Mouse (Mus musculus): ENCODE results near the gene Thsd4. TPM values are rescaled to one million over a fixed set of nuclear protein-coding genes. Genes with fewer than 3 reads are reported as not detected.

Thsd4 gene
- polyA plus RNA-seq, 1 experiment from 2014 or later, result 4.5 TPM

DNA sequence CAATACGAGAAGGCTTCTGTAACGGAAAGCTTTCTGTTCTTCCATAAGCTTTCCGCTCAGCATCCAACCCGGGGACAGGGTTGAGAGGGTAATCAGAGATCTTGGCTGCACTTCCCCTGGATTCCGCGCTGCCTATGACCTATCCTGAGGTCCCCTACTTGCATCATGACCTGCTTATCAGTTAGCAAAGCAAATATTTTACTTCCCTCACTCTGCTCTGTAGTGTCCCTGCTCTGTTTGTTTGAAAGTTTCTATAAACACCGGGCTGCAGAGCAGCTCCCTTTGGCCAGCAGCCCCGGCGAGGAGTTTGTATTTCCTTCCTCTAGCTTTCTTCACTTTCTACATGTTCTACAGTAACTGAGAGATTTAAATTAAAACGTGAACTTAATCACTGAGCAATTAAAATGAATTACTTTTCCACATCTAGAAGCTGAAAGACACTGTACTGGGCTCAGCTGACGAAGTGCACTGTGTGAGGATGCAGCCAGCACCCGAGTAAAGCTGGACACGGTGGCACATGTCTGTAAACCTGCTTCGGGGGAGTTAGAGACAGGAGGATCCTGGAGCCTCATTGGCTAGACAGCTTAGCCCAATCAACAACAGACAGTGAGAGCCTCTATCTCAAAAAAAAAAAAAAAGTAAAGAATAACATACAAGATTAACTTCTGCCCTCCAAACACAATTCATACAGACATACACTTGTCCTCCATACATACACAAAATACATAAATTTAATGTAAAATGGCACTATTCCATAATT, 43.7 kb downstream of the Thsd4 start:
- no peak for ATAC-seq
- H3K4me1 ChIP-seq (ENCODE audit: control insufficient read depth, insufficient read depth, low read depth, low read length), result no peaks in the 10 kb centered on the region
- no peak overlapping the region for H3K27ac ChIP-seq (ENCODE audit: low read depth, low read length)
- no peak overlapping the region for H3K4me3 ChIP-seq (ENCODE audit: low read length)
- no peak overlapping the region for H3K4me2 ChIP-seq (ENCODE audit: low read length)
- H3K9me3 ChIP-seq (ENCODE audit: control insufficient read depth, low read length), result no peaks in the 10 kb centered on the region
- H3K9ac ChIP-seq (ENCODE audit: low read depth, low read length), result no peak overlapping the region
- no peaks in the 10 kb centered on the region for H3K27me3 ChIP-seq (replicated peaks; ENCODE audit: control insufficient read depth, insufficient read depth, low read length)
- no peaks in the 10 kb centered on the region for H3K36me3 ChIP-seq (ENCODE audit: control insufficient read depth, insufficient read depth, low read length)
- 75% methylated on average over 14 of the region's 14 CpGs for WGBS

DNA sequence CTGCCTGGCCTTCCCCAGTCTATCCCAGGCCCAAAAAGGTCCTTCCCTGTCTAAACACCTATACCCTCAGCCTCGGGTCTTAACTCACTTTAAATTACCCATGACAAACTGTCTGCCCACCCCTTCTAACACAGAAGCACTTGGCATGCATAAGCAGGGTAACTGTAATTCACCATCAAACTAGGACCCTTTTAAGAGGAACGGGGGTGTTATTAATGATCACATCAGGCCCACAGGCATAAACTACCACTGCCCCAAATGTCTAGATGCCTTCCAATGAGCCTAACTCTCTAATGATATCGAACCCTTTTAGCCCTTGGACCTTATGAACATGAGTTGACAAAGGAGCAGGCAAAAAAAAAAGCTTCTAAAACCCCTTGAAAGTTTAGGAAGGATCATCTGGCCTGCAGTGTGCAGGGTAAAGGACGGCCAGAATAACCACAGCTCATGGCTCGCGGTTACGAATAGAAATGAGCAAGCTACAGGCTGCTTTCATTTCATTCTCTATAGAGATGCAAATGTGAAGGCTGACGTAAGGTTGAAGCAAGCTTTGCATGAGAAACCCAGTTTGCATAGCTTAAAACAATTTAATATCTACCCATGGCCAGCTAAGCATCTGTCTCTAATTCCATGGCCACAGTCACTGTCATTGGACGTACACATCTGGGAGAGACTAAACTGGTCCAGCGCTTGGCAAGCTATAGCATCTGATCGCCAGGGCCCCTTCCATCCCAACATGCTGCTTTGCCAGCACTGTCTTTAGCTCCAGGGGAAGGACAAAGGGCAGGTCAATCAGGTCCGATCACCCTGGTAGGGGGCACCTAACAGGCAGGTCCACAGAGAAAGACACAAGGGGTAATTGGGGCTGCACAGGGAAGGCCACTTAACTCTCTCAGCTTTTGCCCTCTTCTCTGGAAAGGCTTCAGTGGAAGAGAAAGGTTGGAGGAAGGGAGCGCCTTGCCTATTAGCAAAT, 61.5 kb downstream of the Thsd4 start:
- no peaks in the 10 kb centered on the region for H3K36me3 ChIP-seq (ENCODE audit: control insufficient read depth, insufficient read depth, low read length)
- H3K9me3 ChIP-seq (ENCODE audit: control insufficient read depth, low read length), result no peaks in the 10 kb centered on the region
- no peak for ATAC-seq
- H3K4me1 ChIP-seq (ENCODE audit: control insufficient read depth, insufficient read depth, low read depth, low read length), result peaks cover 25% of the 10 kb centered on the region
- no peak overlapping the region for H3K9ac ChIP-seq (ENCODE audit: low read depth, low read length)
- H3K27me3 ChIP-seq (replicated peaks; ENCODE audit: control insufficient read depth, insufficient read depth, low read length), result no peaks in the 10 kb centered on the region
- no peak overlapping the region for H3K27ac ChIP-seq (ENCODE audit: low read depth, low read length)
- WGBS, result 29% methylated on average over 13 of the region's 13 CpGs
- H3K4me2 ChIP-seq (ENCODE audit: low read length), result no peak overlapping the region
- H3K4me3 ChIP-seq (ENCODE audit: low read length), result no peak overlapping the region

DNA sequence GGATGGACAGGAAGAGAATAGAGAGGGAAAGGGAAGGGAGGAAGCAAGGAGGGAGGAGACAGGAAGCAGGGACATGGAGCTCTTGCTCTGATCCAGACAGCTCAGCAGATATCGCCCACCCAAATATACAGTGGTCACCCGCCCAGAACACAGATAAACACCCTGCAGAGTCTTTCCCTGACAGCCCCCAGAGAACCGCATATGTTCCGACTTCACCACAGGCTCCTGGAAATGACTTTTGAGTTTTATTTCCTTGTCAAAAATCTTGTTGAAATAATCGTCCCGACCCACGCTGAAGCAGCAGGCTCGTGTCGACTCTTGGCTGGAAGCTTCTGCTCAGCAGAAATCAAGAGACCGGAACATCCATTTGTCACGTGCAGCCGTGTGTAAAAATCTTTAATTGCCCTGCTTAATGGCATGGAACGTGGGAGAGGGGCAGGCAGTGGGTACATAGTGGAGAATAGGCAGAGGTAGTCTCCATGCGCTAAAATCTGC, 63.3 kb downstream of the Thsd4 start:
- Histone ChIP-seq H3K27ac (ENCODE audit: low read depth, low read length) (peak overlapping the region; percentile 42; the same call in 1 of the 2 replicates), H3K4me3 (ENCODE audit: low read length) (peak overlapping the region; percentile 16), H3K36me3 (ENCODE audit: control insufficient read depth, insufficient read depth, low read length) (no peaks in the 10 kb centered on the region), H3K27me3 (replicated peaks; ENCODE audit: control insufficient read depth, insufficient read depth, low read length) (no peaks in the 10 kb centered on the region; the same call in 1 of the 2 replicates), H3K4me2 (ENCODE audit: low read length) (peak overlapping the region; percentile 46), H3K9ac (ENCODE audit: low read depth, low read length) (peak overlapping the region; percentile 40), H3K9me3 (ENCODE audit: control insufficient read depth, low read length) (no peaks in the 10 kb centered on the region), H3K4me1 (ENCODE audit: control insufficient read depth, insufficient read depth, low read depth, low read length) (peaks cover 25% of the 10 kb centered on the region)
- peak; percentile 51 for ATAC-seq
- 19% methylated on average over 14 of the region's 14 CpGs for WGBS

DNA sequence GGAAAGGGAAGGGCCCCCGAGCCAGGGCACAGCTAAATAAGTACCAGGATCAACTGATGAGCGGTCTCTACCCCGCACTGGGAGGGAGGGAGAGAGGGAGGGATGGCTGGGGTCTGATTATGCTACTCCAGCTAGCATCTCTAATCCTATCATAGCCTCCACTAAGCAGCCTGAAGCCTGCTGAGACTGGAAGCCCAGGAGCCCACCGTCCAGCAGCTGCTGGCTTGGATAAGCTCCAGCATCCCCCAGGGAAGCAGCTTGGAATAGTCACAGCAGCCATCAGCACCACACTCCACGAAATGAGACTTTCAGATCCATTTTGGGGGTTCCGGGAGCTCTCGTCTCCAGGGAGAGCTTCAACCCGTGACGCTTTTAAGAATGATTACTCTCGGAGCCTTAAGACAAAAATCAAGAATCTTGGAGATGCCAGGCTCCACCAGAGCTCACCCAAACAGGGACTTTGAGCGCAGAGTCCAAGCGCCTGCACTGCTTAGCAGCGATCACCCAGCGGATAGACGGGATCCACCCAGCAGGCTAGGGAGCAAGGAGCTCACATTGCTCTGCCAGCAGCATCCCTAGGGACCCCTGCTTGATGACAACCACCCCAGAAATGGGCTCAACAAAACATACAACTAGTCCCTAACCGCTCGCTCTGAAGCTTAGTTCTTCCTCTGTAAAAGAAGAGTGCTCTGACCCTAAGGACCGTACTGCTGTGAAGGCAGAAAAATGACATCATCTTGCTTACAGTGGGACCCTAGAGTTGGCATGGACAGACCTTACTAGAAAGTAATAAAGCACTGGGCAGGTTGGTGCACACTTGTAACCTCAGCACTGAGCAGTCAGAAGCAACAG, 64.3 kb downstream of the Thsd4 start:
- peak; percentile 66 for ATAC-seq
- peaks cover 25% of the 10 kb centered on the region for H3K4me1 ChIP-seq (ENCODE audit: control insufficient read depth, insufficient read depth, low read depth, low read length)
- H3K9me3 ChIP-seq (ENCODE audit: control insufficient read depth, low read length), result no peaks in the 10 kb centered on the region
- H3K9ac ChIP-seq (ENCODE audit: low read depth, low read length), result peak overlapping the region; percentile 4; the same call in 1 of the 2 replicates
- H3K4me2 ChIP-seq (ENCODE audit: low read length), result peak overlapping the region; percentile 46
- no peaks in the 10 kb centered on the region for H3K36me3 ChIP-seq (ENCODE audit: control insufficient read depth, insufficient read depth, low read length)
- H3K27me3 ChIP-seq (replicated peaks; ENCODE audit: control insufficient read depth, insufficient read depth, low read length), result no peaks in the 10 kb centered on the region; the same call in 1 of the 2 replicates
- WGBS, result 25% methylated on average over 18 of the region's 18 CpGs
- no peak overlapping the region for H3K4me3 ChIP-seq (ENCODE audit: low read length)
- H3K27ac ChIP-seq (ENCODE audit: low read depth, low read length), result peak overlapping the region; percentile 34

DNA sequence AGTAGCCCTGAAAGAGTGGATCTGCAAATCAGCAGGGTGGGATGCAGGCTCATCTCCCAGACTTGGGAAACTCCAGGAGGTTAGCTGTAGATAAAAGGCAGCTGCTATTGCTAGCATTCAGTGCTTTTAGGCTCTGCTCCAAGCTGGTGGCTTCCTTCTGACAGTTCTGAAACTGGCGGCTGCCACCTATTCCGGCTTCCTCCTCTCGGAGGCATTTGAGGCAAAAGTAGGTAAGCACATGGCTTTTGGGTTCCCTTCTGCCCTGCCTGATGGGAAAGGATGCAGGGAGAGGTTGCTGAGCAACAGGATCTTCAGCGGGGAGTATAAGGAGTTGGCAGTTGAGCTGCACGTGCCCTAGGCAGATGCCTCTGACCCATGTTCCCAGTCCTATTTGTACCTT, 65.2 kb downstream of the Thsd4 start:
- peak; percentile 37 for ATAC-seq

DNA sequence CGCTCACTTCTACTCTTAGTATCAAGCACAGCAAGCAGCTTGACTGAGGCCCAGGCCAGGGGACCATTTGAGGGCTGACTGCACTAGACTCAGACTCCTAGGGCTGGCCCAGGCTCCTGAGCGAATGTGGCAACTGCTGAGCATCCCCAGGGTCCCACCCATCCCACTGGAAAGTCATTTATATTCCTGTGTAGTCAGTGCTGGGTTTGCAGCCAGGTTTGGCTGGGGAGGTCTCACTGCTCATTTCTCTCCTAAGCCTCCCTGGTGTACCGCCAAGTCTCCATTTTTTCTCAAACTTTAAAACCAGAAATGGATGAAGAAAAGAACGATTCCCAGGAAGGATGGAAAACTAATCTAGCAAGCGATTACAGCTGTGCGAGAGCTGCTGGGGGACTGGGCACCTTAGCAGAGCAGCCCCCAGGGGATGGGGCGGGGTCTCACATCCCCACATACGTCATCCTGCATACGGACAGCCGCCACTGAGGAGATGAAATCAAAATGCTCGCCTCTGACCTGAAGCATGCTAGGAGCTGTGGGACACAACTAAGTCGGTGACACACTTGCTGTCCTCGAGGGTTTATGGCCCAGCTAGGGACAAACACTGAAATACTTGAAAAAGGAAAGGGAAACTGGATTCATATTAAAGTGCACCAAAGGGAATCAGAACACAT, 67.3 kb downstream of the Thsd4 start:
- H3K36me3 ChIP-seq (ENCODE audit: control insufficient read depth, insufficient read depth, low read length), result no peaks in the 10 kb centered on the region
- H3K9me3 ChIP-seq (ENCODE audit: control insufficient read depth, low read length), result no peaks in the 10 kb centered on the region
- no peak overlapping the region for H3K27ac ChIP-seq (ENCODE audit: low read depth, low read length)
- 74% methylated on average over 13 of the region's 13 CpGs for WGBS
- H3K4me1 ChIP-seq (ENCODE audit: control insufficient read depth, insufficient read depth, low read depth, low read length), result peaks cover 25% of the 10 kb centered on the region
- H3K27me3 ChIP-seq (replicated peaks; ENCODE audit: control insufficient read depth, insufficient read depth, low read length), result no peaks in the 10 kb centered on the region; the same call in 1 of the 2 replicates
- H3K4me3 ChIP-seq (ENCODE audit: low read length), result no peak overlapping the region
- no peak for ATAC-seq
- no peak overlapping the region for H3K9ac ChIP-seq (ENCODE audit: low read depth, low read length)
- no peak overlapping the region for H3K4me2 ChIP-seq (ENCODE audit: low read length)

More for the DNA sequence above, 65.2 kb downstream of the Thsd4 start:
- Histone ChIP-seq H3K4me1 (ENCODE audit: control insufficient read depth, insufficient read depth, low read depth, low read length) (peaks cover 25% of the 10 kb centered on the region), H3K9ac (ENCODE audit: low read depth, low read length) (peak overlapping the region; percentile 13; the same call in 1 of the 2 replicates), H3K27me3 (replicated peaks; ENCODE audit: control insufficient read depth, insufficient read depth, low read length) (no peaks in the 10 kb centered on the region; the same call in 1 of the 2 replicates), H3K4me3 (ENCODE audit: low read length) (no peak overlapping the region), H3K27ac (ENCODE audit: low read depth, low read length) (peak overlapping the region; percentile 31), H3K36me3 (ENCODE audit: control insufficient read depth, insufficient read depth, low read length) (no peaks in the 10 kb centered on the region), H3K4me2 (ENCODE audit: low read length) (no peak overlapping the region), H3K9me3 (ENCODE audit: control insufficient read depth, low read length) (no peaks in the 10 kb centered on the region)
- 33% methylated on average over 5 of the region's 5 CpGs for WGBS

DNA sequence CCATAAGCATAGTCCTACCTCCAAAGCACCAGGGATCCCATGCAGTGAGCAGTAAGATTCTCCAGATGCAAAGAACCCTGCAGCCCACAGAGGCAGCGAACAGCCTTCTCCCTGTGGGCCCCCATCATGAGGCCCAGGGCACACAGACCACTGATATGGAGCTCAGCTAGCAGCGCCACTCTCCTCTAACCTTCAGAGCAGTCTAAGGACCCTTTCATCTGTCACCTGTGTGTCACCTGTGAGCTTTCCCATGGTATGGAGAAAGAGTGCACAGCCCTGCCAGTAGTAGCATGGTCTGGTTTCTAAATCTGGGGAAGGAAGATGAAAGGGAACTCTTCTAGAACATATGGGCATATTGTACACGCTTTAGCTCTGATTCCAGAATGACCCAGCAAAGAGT, 72.3 kb downstream of the Thsd4 start:
- Histone ChIP-seq H3K4me1 (ENCODE audit: control insufficient read depth, insufficient read depth, low read depth, low read length) (no peaks in the 10 kb centered on the region), H3K36me3 (ENCODE audit: control insufficient read depth, insufficient read depth, low read length) (no peaks in the 10 kb centered on the region), H3K4me3 (ENCODE audit: low read length) (no peak overlapping the region), H3K9ac (ENCODE audit: low read depth, low read length) (no peak overlapping the region), H3K4me2 (ENCODE audit: low read length) (no peak overlapping the region), H3K27me3 (replicated peaks; ENCODE audit: control insufficient read depth, insufficient read depth, low read length) (no peaks in the 10 kb centered on the region), H3K27ac (ENCODE audit: low read depth, low read length) (no peak overlapping the region), H3K9me3 (ENCODE audit: control insufficient read depth, low read length) (no peaks in the 10 kb centered on the region)
- WGBS, result 90% methylated on average over 3 of the region's 3 CpGs
- no peak for ATAC-seq

DNA sequence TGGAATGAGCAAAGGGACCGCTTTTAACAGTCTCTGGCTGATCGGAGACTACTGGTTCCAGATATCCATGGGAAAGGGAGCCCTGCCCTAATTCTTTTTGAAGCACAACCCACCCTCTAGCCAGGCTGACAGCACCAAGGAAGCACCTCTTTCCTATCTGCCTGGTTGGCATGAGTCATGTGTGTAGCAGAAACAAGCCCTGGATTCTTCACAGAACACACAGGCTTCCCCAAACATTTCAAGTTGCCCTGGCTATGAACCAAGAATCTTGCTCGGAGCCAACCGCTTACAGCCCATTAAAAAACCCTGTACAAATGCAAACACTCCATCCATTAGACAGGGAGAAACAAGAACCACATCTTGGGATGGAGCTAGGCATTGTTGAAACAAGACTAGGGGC, 76.0 kb downstream of the Thsd4 start:
- H3K27me3 ChIP-seq (replicated peaks; ENCODE audit: control insufficient read depth, insufficient read depth, low read length), result no peaks in the 10 kb centered on the region
- H3K4me3 ChIP-seq (ENCODE audit: low read length), result no peak overlapping the region
- no peaks in the 10 kb centered on the region for H3K4me1 ChIP-seq (ENCODE audit: control insufficient read depth, insufficient read depth, low read depth, low read length)
- H3K36me3 ChIP-seq (ENCODE audit: control insufficient read depth, insufficient read depth, low read length), result no peaks in the 10 kb centered on the region
- H3K27ac ChIP-seq (ENCODE audit: low read depth, low read length), result no peak overlapping the region
- H3K4me2 ChIP-seq (ENCODE audit: low read length), result no peak overlapping the region
- 65% methylated on average over 4 of the region's 4 CpGs for WGBS
- H3K9ac ChIP-seq (ENCODE audit: low read depth, low read length), result no peak overlapping the region
- no peaks in the 10 kb centered on the region for H3K9me3 ChIP-seq (ENCODE audit: control insufficient read depth, low read length)
- ATAC-seq, result no peak
